Mouse (Mus musculus): ENCODE results near the gene Plcb4.

DNA sequence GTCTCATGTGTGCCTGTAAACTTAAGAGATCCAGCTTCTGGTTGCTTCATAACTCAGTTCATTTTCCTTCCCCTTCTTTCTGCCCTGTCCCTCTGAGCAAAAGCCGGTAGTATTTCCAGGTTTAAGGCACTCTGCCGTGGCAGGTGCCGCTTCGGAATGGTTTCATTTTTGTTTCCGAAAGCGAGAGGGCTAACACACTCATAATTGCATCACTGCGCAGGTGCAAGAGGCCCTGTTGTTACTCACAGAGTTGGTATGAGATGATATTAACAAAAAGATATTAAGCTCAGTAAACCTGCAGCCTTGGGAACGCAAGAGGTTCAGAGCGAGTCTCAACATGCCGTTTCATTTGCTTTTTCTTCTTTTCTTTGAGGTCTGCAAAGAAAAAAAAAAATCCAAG lies 65.7 kb downstream of the Plcb4 start:
- TF ChIP-seq CTCF (IDR thresholded peaks at IDR 0.05; ENCODE audit: borderline replicate concordance, control insufficient read depth, extremely low read depth, insufficient read depth, low read length, poor library complexity) (no peak), POLR2A (IDR thresholded peaks at IDR 0.05; ENCODE audit: control insufficient read depth, extremely low read depth, insufficient read depth, low read length, poor library complexity) (no peak)

All from thymus, adult 2 months (tissue).